Comparison of ENCODE assay signal across 9 mouse cellular contexts in the genomic region with DNA sequence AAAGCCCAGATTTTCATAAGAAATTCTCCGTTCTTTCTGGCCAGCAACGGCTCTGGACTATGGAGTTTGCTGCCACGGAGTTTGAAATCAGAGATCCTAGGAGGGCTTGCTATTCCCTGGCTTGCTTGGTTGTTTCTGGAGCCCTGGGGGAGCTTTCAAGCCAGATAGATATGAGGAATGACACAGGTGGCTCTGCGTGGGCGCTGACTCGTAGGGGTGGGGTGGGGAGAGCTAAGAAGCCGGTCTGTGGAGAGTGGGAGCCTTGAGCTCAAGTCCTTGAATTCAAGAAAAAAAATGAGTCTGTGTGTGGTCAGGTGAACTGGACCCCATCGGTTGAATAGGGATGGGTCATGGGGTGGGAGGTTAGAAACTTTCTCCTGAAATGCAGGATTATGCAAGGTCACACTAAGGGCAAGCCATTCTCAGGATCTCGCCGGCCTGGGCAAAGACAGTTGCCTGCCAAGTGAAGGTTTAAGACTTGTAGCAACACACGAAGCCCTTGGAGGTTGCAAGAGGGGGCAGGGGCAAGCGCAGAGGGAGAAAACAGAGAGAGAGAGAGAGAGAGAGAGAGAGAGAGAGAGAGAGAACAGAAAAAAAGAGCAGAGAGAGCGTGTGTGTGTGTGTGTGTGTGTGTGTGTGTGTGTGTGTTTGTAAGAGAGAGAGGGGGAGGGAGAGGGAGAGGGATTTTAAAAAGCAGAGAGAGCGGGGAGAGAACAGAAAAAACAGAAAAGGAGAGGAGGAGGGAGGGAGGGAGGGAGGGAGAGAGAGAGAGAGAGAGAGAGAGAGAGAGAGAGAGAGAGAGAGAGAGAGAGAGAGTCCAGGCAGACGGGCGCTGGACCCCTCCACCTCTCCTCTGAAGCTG. TPM values are rescaled to one million over a fixed set of nuclear protein-coding genes. Genes with fewer than 3 reads are reported as not detected.
DNase-seq lines count a peak whose midpoint lies in the region; ATAC-seq and TF ChIP-seq lines count a peak whose summit lies in the region.
"Had no signal": no experiment of that assay in that cellular context is flagged by ENCODE, and none has a peak within 500 bp of the region (broad histone marks: within the 10 kb centered on the region; RNA-seq: fewer than 3 reads in every experiment).

No protein-coding gene starts in this region.

- no peak overlapping the region; the same call in 1 of the 2 replicates for H3K4me3 ChIP-seq in heart, embryonic 16.5 days (ENCODE audit: low read length)
- H3K4me3 ChIP-seq in cortical plate, adult 2 months (ENCODE audit: insufficient read depth, low read length) = peak overlapping the region; percentile 50
- H3K4me3 ChIP-seq in hindbrain, embryonic 10.5 days = peak overlapping the region; percentile 57
- peak overlapping the region; percentile 75 for H3K4me3 ChIP-seq in midbrain, embryonic 16.5 days (ENCODE audit: low read depth, low read length)

- H3K27me3 ChIP-seq in heart, embryonic 16.5 days (ENCODE audit: control insufficient read depth, insufficient read depth, low read length) = peaks cover 62% of the 10 kb centered on the region
- peaks cover 46% of the 10 kb centered on the region for H3K27me3 ChIP-seq in hindbrain, embryonic 10.5 days (ENCODE audit: insufficient read depth, poor library complexity, severe bottlenecking)
- H3K27me3 ChIP-seq in midbrain, embryonic 16.5 days (ENCODE audit: control insufficient read depth, insufficient read depth, low read depth, low read length) = no peaks in the 10 kb centered on the region

- whole genome bisulfite sequencing in heart, embryonic 16.5 days = 21% methylated on average over 16 of the region's 16 CpGs
- WGBS in hindbrain, embryonic 10.5 days = 14% methylated on average over 14 of the region's 16 CpGs
- 3% methylated on average over 15 of the region's 16 CpGs for WGBS in midbrain, embryonic 16.5 days

- no peaks in the 10 kb centered on the region for H3K4me1 ChIP-seq in heart, embryonic 16.5 days (ENCODE audit: control insufficient read depth, insufficient read depth, low read length)
- peaks cover 2% of the 10 kb centered on the region; the same call in 1 of the 2 replicates for H3K4me1 ChIP-seq in cortical plate, adult 2 months (ENCODE audit: control insufficient read depth, insufficient read depth, low read length)
- peaks cover 54% of the 10 kb centered on the region for H3K4me1 ChIP-seq in hindbrain, embryonic 10.5 days (replicated peaks)
- H3K4me1 ChIP-seq in midbrain, embryonic 16.5 days (ENCODE audit: control insufficient read depth, insufficient read depth, low read length) = peaks cover 32% of the 10 kb centered on the region

- H3K9ac ChIP-seq in heart, embryonic 16.5 days (ENCODE audit: low read length) = no peak overlapping the region
- H3K9ac ChIP-seq in midbrain, embryonic 16.5 days (ENCODE audit: low read depth, low read length) = peak overlapping the region; percentile 72

- no peak for TF ChIP-seq POLR2A in cortical plate, adult 2 months (IDR thresholded peaks at IDR 0.05; ENCODE audit: extremely low read depth, insufficient read depth, low read length)

- ATAC-seq in heart, embryonic 16.5 days (replicated peaks; ENCODE audit: extremely low read depth, insufficient read depth, low FRiP score) = no peak
- ATAC-seq in midbrain, embryonic 16.5 days = peak; percentile 5; the same call in 1 of the 2 replicates

- no peaks in the 10 kb centered on the region for H3K36me3 ChIP-seq in heart, embryonic 16.5 days (ENCODE audit: control insufficient read depth, insufficient read depth)
- H3K36me3 ChIP-seq in hindbrain, embryonic 10.5 days = no peaks in the 10 kb centered on the region
- H3K36me3 ChIP-seq in midbrain, embryonic 16.5 days (ENCODE audit: control insufficient read depth, insufficient read depth, low read length) = no peaks in the 10 kb centered on the region

- H3K4me2 ChIP-seq in heart, embryonic 16.5 days (ENCODE audit: low read depth, low read length) = peak overlapping the region; percentile 41
- H3K4me2 ChIP-seq in midbrain, embryonic 16.5 days (ENCODE audit: low read length) = peak overlapping the region; percentile 61

- DNase-seq in heart, adult 8-10 months (ENCODE audit: low spot score) = no peak
- DNase-seq in hindbrain, embryonic 10.5 days (ENCODE audit: low spot score) = peak; percentile 27
- DNase-seq in layer of hippocampus, adult 11-12 months (ENCODE audit: low spot score) = no peak
- no peak for DNase-seq in layer of hippocampus, adult 18-20 months (ENCODE audit: low spot score in 2 of 2)
- DNase-seq in left cerebral cortex, adult 8-10 months (ENCODE audit: low spot score in 2 of 2) = no peak
- DNase-seq: kidney, postnatal 25 days had no signal

- no peaks in the 10 kb centered on the region for H3K9me3 ChIP-seq in heart, embryonic 16.5 days (replicated peaks; ENCODE audit: control insufficient read depth, low read length)
- H3K9me3 ChIP-seq in hindbrain, embryonic 10.5 days = no peaks in the 10 kb centered on the region
- no peaks in the 10 kb centered on the region for H3K9me3 ChIP-seq in midbrain, embryonic 16.5 days (replicated peaks; ENCODE audit: control insufficient read depth, low read length, poor library complexity, severe bottlenecking)

- no peak for TF ChIP-seq CTCF in cortical plate, adult 2 months (IDR thresholded peaks at IDR 0.05; ENCODE audit: extremely low read depth, insufficient read depth, low read length)

- H3K27ac ChIP-seq in heart, embryonic 16.5 days (ENCODE audit: low read length) = no peak overlapping the region
- H3K27ac ChIP-seq in cortical plate, adult 2 months (ENCODE audit: insufficient read depth, low read length) = no peak overlapping the region
- H3K27ac ChIP-seq in hindbrain, embryonic 10.5 days = peak overlapping the region; percentile 86
- H3K27ac ChIP-seq in midbrain, embryonic 16.5 days (ENCODE audit: low read length) = peak overlapping the region; percentile 95

RNA-seq across cellular contexts. Expression of a gene that starts 13.8 kb away (rescaled TPM):
- polyA plus RNA-seq in heart, embryonic 16.5 days (2015; fragmentation: Nextera tagmentation; extraction: Ambion mirVana) = 31.4 and 34.8 TPM in 2 replicates
- total RNA-seq in heart, adult 8-10 months (2022) = 10 to 100 TPM; 32.7 to 39.3 (median 35.5) TPM
- 21.8 and 22.7 TPM in 2 replicates for polyA plus RNA-seq in cortical plate, adult 2 months (2012; rRNA removed)
- 59.0 and 73.4 TPM in 2 replicates for polyA plus RNA-seq in hindbrain, embryonic 10.5 days (2016; fragmentation: Nextera tagmentation; extraction: Ambion mirVana)
- polyA plus RNA-seq in midbrain, embryonic 16.5 days (2015; fragmentation: Nextera tagmentation; extraction: Ambion mirVana) = 48.5 and 54.0 TPM in 2 replicates
- total RNA-seq in layer of hippocampus, adult 18-20 months (2021) = 10 to 100 TPM; 21.5 to 24.1 TPM
- 10 to 100 TPM; 20.1 to 24.7 (median 21.9) TPM for total RNA-seq in left cerebral cortex, adult 8-10 months (2022)

RNA-seq across cellular contexts. Expression of a gene that starts 31.4 kb away (rescaled TPM):
- 15.4 and 22.5 TPM in 2 replicates for polyA plus RNA-seq in heart, embryonic 16.5 days (2015; fragmentation: Nextera tagmentation; extraction: Ambion mirVana)
- 1 to 10 TPM; 1.8 to 7.5 (median 5.4) TPM for total RNA-seq in heart, adult 8-10 months (2022)
- 2.4 and 2.9 TPM in 2 replicates for polyA plus RNA-seq in cortical plate, adult 2 months (2012; rRNA removed)
- polyA plus RNA-seq in hindbrain, embryonic 10.5 days (2016; fragmentation: Nextera tagmentation; extraction: Ambion mirVana) = 0.57 and 0.63 TPM in 2 replicates
- 1.1 and 2.7 TPM in 2 replicates for polyA plus RNA-seq in midbrain, embryonic 16.5 days (2015; fragmentation: Nextera tagmentation; extraction: Ambion mirVana)
- under 1 TPM; 0.68 to 0.69 TPM for total RNA-seq in layer of hippocampus, adult 18-20 months (2021)
- total RNA-seq in left cerebral cortex, adult 8-10 months (2022) = 1 to 10 TPM in 2 of 4 experiments, under 1 TPM in 1, not detected in 1; 0.57 to 1.5 (median 1.1) TPM

RNA-seq across cellular contexts. Expression of a gene that starts 34.8 kb away (rescaled TPM):
- 13.5 and 14.2 TPM in 2 replicates for polyA plus RNA-seq in heart, embryonic 16.5 days (2015; fragmentation: Nextera tagmentation; extraction: Ambion mirVana)
- 10 to 100 TPM; 13.5 to 16.7 (median 15.1) TPM for total RNA-seq in heart, adult 8-10 months (2022)
- 6.1 and 6.3 TPM in 2 replicates for polyA plus RNA-seq in cortical plate, adult 2 months (2012; rRNA removed)
- 20.9 and 21.2 TPM in 2 replicates for polyA plus RNA-seq in hindbrain, embryonic 10.5 days (2016; fragmentation: Nextera tagmentation; extraction: Ambion mirVana)
- polyA plus RNA-seq in midbrain, embryonic 16.5 days (2015; fragmentation: Nextera tagmentation; extraction: Ambion mirVana) = 14.0 and 14.1 TPM in 2 replicates
- 1 to 10 TPM; 6.3 to 7.6 TPM for total RNA-seq in layer of hippocampus, adult 18-20 months (2021)
- 1 to 10 TPM; 6.3 to 7.1 (median 6.4) TPM for total RNA-seq in left cerebral cortex, adult 8-10 months (2022)

Comparison
In these comparisons a context has a peak if more than half of its experiments do, and no peak if none do; other contexts are left out.
1. H3K27ac ChIP-seq: peak in hindbrain, embryonic 10.5 days (single experiment) and midbrain, embryonic 16.5 days (single experiment); none in heart, embryonic 16.5 days (single experiment) and cortical plate, adult 2 months (single experiment).